Mouse (Mus musculus) megakaryocyte-erythroid progenitor cell, adult 5-6 weeks (primary cell): ENCODE results near the gene Fkbp8. TPM values are rescaled to one million over a fixed set of nuclear protein-coding genes. Genes with fewer than 3 reads are reported as not detected.

Experiments used
- ATAC-seq: replicated peaks from 2 replicates; pipeline ENCODE4 v1.8.0; 2016; ENCODE audit warnings: mild to moderate bottlenecking, inconsistent platforms; ENCODE audit not compliant: severe bottlenecking, poor library complexity, low FRiP score, low TSS enrichment
- total RNA-seq, 2 experiments: library from RNA; stranded (forward) in 1 of 2; stranded (reverse) in 1 of 2; fragments of 200-1000, 215-1000 nt in 1 of 2; fragments of >200 nt in 1 of 2; fragmentation: Nextera tagmentation in 1 of 2; gene quantifications; 2 replicates each; pipeline ENCODE4 v1.2.3; 2014 to 2017

Fkbp8 gene
- total RNA-seq, 2 experiments from 2014 or later = 172 to 265 TPM

DNA sequence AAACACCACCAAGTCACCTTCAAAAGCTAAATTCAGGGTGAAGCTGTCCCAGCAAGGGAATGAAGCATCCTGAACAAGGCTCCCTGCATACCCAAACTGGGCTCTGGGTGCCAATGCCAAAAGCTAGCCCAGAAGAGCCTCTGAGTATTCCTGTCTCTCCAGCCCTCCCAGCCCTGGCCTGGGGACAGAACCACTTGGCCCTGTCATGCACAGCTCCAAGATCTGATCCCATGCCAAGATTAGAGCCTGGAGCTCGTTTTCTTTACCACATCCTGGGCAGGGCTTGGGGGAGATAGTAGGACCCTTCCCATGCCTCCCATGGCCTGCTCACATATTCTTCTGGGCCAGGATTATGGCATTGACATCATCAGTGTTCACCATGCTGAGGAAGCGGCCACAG is 7.9 kb upstream of the Fkbp8 start:
- no peak for ATAC-seq

- peak; percentile 85 for ATAC-seq
These were observed 4.7 kb upstream of the Fkbp8 start for GRCm38 (mm10) chr8:70522592-70523403.

DNA sequence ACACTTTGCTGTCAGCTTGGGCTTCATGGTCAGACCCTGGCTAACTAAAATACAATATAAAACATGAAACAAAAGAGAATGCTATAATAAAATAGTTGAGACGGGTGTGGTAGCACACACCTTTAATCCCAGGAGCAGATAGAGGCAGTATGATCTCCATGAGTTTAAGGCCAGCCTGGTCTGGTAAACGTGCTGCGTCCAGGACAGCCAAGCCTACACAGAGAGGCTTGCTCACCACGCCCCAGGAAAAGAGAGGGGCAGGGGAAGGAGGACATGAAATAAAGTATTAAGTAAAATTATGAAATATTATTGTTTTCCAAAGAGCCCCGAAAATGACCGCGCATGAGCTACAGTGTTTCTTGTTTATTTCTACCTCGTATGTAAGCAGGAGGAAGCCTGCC is 413 bp upstream of the Fkbp8 start:
- ATAC-seq = no peak

DNA sequence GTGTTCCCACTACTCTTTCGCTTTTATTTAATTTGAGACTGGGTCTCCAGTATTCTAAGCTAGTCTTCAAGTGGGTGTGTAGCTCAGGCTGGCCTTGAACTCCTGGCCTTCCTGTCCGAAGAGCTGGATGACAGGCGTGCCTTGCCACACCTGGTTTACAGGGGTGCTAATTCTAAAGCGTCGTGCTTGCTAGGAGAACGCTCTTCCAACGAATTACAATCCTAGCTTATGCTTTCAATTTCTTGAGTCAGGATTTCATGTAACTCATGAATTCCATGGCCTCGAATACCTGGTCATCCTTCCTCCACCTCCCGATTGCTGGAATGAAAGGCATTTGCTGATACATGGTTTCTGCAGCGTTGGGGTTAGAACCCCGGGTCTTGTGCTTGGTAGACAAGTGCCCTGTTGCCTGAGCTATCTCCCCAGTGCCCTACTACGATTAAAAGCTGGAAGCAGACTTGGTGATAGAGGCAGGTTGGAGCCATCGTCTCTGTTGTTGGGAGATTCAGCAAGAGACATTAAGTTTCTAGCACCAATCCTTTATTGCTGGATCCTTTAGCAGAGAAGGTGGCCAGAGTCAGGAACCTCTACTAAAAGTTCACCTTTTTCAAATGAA is 766 bp downstream of the Fkbp8 start:
- no peak for ATAC-seq

DNA sequence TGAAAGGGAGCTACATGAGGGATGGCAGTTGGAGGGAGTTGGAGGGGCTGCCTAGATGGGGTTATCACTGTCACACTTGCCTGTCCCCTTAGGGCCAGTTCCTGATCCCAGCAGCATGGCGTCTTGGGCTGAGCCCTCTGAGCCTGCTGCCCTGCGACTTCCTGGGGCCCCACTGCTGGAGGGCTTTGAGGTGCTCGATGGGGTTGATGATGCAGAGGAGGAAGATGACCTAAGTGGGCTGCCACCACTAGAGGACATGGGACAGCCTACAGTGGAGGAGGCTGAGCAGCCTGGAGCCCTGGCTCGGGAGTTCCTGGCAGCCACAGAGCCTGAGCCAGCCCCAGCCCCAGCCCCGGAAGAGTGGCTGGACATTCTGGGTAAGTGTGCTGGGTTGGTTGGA is 1.8 kb downstream of the Fkbp8 start:
- no peak for ATAC-seq

- peak; percentile 24 for ATAC-seq
These were observed 2.2 kb downstream of the Fkbp8 start for GRCm38 (mm10) chr8:70529741-70530161.

- ATAC-seq = no peak
These were observed 2.8 kb downstream of the Fkbp8 start for GRCm38 (mm10) chr8:70530314-70530713.

- no peak for ATAC-seq
These were observed 6.8 kb downstream of the Fkbp8 start for GRCm38 (mm10) chr8:70534281-70534680.

DNA sequence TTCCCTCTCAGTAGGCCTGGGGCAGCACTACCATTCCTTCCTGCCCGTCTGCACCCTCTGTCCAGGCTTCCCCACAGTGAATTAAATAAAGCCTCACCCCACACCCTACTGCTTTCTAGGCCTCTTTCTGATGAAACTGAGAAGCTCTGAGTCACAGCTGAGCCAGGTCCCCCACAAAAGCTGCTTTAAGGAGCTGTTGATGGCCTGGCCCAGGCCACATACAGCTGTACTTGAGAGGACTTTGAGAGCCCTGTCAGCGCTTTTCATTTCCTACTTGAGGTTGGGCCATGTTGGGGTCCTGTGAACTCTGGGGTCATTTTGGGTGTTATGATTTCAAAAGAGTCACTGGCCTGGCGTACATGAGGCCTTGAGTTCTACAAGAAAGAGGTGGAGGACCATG is 7.7 kb downstream of the Fkbp8 start:
- ATAC-seq = no peak

- ATAC-seq = no peak
These were observed 8.2 kb downstream of the Fkbp8 start for GRCm38 (mm10) chr8:70535701-70536100.

- ATAC-seq = 0 out of 2 replicates have a peak, but pooled peaks have one; percentile 18
These were observed 10.6 kb downstream of the Fkbp8 start for GRCm38 (mm10) chr8:70538024-70538579.

DNA sequence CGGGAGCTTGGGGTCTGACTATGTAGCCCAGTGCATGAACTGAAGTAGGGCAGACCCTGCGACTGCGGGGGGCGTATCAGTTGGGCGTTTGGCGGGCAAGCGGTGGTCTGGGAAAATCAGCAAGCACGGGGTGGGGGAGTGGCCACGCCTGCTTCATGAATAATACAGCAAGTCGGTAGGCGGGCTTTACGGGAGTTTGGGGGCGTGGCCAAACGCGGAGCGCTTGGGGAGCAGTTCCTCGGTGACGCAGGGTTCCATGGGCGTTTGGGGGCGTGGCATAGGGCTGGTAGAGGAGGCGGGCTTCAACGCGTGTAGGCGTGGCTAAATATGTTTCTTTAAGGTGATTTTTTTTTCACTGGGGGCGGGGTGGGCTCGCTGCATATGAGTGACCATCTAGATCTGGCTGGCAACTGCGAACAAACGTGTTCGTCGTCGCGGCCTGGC is 11.1 kb downstream of the Fkbp8 start:
- ATAC-seq = peak; percentile 77

DNA sequence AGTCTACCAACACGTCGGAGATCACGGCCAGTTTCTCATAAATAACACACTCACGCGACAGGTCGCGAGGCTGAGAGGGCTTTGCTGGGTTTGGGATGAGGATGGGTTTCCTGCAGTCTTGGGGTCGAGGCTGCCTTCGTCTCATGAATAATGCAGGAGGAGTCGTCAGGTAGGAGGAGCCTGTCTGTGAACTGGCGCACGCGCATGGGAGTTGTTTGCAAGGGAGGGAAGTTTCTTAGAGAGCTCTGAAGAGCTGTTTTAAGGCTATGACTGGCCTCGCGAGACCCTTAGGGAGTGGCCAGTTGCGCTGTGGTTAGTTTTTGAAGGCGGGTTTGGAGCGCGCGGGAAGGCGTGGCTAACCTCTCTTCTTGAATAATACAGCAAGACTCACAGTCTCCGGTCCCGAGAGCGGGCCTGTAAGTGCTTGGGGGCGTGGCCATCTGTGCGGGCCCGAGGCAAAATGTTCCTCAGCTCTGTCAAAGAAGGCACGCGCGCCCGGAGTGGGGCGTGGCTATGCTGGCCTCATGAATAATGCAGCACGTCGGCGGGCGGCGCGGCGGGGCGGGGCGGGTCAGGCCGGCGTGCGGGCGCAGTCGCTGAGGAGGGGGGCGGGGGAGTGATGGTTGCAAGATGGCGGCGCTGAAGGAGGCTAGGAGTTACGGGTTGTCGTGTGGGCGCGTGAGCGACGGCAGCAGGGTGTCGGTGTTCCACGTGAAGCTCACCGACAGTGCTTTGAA is 11.7 kb downstream of the Fkbp8 start, which contains the start of gene Ell:
TSS of gene Ell (plus strand) at position 381 of the 737 bp plus-strand sequence.
- ATAC-seq = peak; percentile 78

DNA sequence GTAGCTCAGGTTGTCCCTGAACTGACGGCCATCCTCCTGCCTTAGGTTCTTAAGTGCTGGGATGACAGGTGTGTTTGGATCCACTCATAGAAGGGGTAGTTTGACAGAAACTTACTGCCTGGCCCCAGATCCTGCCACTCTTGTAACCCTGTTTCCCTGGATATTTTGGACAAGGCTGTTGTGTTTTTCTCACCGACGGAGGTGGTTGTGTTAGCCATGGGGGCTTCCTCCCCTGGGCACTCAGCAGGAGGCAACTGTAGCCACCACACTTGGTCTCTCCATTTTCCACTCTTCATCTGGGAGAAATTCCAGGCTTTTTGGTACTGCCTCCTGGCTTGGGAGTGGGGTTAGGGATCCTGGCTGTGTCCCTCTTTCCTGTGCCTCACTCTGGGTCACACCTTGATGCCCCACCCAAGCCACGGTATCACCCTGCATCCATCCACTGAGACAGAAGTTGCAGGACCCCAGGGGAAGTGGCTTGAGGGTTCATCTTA is 12.5 kb downstream of the Fkbp8 start:
- no peak for ATAC-seq

DNA sequence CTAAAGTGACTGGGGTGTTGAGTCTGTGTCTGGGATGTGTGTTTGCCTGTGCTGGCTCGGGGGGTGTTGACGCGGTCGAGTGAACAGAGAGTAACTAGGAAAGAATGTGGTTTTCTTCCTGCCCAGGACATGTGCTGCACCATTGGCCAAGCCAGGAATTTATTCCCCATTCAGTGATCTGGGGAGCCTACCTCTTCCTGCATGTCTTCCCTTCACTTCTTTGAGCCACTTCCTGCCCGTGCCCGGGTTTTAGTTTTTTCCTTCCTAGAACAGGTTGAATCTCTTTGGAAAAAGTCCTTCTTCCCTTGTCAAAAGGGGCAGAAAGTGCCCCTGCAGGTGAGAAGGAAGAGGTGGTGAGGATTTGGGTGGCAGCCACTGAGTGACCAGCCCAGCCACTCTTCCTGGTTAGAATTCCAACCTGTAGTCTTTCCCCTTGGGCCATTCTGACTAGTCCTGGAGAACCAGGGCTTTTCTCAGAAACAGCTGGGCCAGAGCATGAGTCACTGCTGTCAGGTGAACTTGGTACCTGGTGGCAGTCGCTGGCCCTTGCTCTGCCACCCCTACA is 13.1 kb downstream of the Fkbp8 start:
- no peak for ATAC-seq

- ATAC-seq = no peak
These were observed 13.6 kb downstream of the Fkbp8 start for GRCm38 (mm10) chr8:70541081-70541480.

DNA sequence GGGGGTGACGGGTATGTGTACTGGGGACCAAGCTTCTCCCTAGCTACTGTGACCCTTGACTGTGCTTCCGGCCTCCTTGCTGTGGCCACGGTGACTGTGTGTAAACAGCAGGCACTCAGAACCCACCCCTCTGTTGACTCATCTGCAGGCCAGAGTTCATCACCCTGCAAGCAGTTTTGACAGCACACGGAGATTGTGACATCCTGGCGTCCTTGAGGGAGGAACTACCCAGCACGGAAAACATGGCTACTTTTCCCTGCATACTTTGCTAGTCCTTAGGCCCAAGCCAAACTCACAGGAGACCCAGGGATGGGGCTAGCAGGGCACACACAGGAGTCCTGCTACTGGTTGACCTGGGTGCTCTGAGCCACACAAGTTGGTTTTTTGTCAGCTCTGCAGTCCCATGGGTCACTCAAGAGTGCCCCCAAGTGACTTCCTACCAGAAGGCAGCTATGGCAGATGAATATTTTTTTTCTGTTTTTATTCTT is 16.7 kb downstream of the Fkbp8 start:
- ATAC-seq = 0 out of 2 replicates have a peak, but pooled peaks have one; percentile 17

GRCm38 (mm10) chr8:70546412-70546811 is 18.9 kb downstream of the Fkbp8 start:
- no peak for ATAC-seq

GRCm38 (mm10) chr8:70547762-70548161 is 20.2 kb downstream of the Fkbp8 start:
- no peak for ATAC-seq
